Mouse (Mus musculus): ENCODE measurements around the gene Jph3.

Jph3 gene

DNA sequence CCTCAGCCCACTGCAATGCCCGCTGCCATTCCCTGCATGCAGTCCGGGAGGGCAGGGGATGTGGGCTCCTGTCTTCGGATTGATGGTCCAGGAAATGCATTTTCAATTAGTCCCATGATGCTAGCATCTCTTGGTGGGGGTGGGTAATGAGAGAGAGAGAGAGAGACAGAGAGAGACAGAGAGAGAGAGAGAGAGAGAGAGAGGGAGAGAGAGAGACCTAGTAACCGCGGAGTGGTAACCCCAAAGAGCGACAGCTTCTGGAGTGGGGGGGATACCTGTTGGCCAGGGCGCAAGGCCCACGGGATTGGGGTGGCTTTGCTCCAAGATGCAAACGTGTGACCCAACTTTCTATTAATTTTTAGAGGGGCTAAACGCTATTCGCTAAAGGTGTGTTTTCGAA, at the start of gene Jph3:
Gene Jph3 (plus strand): TSS at position 301 of the 400 bp plus-strand sequence.
- no peak for ATAC-seq (ENCODE audit: low TSS enrichment)

- no peak for ATAC-seq (ENCODE audit: low TSS enrichment)
These were observed 48.5 kb upstream of the Jph3 start for GRCm38 (mm10) chr8:121680896-121681295.

DNA sequence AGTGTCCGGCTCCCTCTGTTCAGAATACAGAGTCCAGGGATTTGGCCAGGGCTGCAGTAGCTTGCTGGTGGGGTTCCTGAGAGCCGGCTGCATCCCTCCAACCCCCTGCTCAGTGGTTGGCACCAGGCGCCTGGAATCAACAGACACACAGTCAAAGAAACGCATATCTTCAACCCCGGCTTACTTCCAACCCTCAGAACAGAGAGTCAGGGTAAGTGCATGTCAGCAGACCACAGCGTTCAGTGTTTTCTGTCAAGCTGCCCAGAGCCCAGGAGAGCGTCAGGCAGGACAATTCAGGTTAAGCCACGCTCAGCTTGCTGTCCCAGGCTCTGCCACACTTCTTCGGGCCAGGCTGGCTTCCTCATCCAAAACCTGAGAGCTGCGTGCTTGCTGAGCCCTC, 48.0 kb upstream of the Jph3 start:
- ATAC-seq (ENCODE audit: low TSS enrichment) = no peak

GRCm38 (mm10) chr8:121683083-121683832, 46.2 kb upstream of the Jph3 start:
- peak; percentile 58; the same call in 1 of the 2 replicates for ATAC-seq (ENCODE audit: low TSS enrichment)

DNA sequence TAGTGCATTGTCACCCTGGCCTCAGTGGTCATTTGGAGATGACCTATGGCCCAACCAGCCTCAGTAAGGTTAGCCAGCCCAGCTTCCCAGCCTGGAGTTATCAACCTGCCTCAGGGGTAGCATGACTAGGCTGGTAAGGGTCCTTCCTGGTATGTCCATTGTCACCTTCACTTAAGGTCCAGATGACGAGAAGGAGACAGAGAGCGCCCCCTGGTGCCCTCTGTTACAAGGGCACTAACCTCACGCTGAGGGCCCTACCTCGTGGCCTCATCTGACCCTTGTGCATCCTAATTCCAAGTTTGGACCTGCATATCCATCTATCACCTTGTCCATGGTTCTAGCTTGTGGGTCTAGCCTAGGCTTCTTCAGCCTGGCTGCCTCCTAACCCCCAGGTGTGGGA, 44.0 kb upstream of the Jph3 start:
- ATAC-seq (ENCODE audit: low TSS enrichment) = no peak

DNA sequence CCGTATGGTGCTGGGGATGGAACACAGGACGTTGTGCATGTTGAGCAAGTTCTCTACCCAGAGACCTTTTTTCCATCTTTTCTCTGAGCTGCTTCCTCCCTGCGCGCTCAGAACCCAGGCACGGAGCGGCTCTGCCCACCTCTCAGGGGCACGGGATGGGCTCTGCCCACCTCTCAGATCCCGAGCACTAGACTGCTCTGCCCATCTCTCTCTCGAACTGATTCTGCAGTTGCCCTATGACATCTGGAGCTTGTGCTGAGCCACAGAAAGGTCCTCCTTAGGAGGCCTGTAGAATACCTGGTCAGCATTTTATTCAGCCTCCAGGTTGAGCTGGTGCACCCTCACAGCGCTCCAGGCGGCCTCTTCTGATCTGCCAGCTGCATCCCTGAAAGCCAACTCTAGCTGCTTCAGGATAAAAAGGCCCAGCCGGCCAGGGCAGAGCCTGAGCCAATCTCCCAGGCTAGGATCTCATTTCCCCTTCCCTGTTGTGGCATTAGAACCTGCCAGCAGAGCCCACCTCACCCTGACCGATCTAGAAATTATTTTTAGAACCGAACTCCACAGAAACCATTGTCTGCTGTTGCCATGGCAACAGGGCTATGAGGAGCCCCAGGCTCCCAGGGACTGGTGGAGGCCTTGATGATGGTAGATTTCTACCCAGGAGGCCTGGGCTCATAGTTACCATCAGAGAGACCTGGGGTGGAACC, 41.8 kb upstream of the Jph3 start:
- peak; percentile 79 for ATAC-seq (ENCODE audit: low TSS enrichment)

DNA sequence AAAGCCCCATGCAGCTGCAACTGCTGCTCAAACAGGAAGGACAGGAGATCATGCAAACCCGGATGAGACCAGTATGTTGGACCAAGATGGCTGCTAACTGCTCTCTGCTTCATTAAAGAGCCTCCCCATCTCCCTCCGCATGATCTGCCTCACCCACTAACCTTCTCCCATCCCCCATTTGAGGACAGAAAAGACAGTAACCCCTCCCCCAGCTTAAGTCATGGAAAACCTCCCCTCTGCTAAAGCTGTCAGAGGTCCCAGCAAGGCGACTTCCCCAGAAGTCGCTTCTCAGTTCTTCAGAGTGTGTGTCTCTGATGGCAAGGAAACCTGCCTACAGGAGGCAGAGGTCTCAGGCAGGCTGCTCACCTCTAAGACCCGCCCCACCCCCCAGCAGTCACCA, 40.9 kb upstream of the Jph3 start:
- ATAC-seq (ENCODE audit: low TSS enrichment) = no peak

DNA sequence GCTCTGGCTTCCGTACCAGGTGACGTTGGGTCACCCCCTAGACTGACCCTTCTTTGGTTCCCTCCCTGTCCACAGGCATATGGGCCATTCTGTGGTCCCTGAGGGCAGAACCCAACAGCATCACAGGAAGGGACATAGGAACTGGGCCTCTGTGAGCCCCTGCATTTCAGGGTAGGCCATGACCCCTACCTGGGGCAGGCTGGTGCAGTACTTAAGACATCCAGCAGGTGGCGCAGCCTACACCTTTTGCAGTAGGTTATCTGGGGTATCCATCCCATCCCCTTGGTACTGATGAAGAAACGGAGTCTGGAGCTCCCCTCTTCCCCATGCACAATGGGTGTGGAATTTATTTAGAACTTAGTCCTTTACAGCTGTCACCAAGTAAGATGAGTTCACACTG, 35.0 kb upstream of the Jph3 start:
- 0 out of 2 replicates have a peak, but pooled peaks have one; percentile 28 for ATAC-seq (ENCODE audit: low TSS enrichment)

DNA sequence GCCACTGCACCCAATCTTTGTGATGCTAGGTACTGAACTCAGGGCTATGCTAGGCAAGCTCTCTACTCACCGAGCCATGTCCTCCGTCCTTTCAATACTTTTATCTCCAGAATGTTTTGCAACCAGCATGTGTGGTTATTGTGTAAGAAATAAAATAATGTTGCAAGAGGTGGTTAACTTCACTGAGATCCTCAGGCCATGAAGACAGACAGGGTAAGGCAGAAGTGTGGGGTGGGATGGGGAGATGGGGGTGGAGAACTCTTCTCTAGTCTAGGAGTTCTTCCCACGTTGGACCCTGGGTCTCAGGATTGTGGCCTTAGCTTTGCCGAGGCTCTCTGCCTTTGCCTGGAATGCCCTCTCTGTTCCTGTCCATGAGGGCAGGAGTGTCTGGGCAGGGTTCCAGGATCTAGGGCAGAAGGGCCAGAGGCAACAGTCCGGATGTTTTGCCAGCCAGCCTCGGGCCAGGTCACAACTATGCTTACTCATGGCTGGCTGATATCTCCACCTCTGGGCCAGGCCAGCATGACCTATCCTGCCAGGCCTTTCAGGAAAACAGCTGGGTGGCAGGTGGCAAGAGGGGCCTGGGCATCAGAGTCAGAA, 33.7 kb upstream of the Jph3 start:
- no peak for ATAC-seq (ENCODE audit: low TSS enrichment)

- ATAC-seq (ENCODE audit: low TSS enrichment) = peak; percentile 42; the same call in 1 of the 2 replicates
These were observed 31.4 kb upstream of the Jph3 start for GRCm38 (mm10) chr8:121697735-121698614.

DNA sequence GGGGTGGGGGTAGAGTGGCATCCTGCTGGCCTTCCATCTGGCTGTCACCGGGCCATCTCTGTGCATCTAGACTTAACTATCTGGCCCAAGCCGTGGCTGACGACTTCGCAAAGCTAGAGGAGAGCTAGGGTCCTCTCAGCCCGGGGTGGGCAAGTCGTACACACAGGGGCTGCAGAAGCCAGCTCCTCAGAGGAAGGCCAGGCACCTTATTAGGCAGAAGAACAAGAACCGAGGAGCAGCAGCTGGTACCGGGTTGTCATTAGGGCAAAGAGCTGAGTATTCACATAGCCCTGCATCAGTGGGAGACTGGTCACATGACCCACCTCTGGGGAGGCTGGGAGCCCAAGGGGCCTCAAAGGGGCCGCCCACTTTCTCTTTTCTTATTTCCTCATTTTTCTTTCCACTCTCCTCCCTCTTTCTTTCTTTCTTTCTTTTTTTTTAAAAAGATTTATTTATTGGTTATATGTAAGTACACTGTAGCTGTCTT, 30.8 kb upstream of the Jph3 start:
- ATAC-seq (ENCODE audit: low TSS enrichment) = no peak

GRCm38 (mm10) chr8:121699936-121700335, 29.5 kb upstream of the Jph3 start:
- ATAC-seq (ENCODE audit: low TSS enrichment) = no peak

GRCm38 (mm10) chr8:121705174-121705573, 24.2 kb upstream of the Jph3 start:
- peak; percentile 53 for ATAC-seq (ENCODE audit: low TSS enrichment)

DNA sequence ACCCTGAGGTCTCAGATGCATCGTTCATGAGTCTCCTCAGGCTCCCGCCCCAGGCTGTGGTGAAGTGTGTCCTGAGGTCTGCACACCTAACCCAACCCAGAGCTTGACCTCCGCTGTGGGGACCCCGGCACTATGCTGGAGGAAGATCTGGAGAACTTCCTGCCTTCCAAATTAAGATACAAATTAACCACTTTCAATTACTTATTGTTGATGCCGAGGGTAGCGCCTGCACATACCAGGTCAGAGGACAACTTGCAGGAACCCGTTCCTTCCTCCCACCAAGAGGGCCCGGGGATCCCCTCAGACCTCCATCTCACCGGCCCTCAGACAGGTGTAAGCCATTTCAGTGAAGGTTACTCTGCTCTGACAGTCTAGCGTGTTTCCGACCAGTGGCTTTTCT, 22.5 kb upstream of the Jph3 start:
- ATAC-seq (ENCODE audit: low TSS enrichment) = no peak

DNA sequence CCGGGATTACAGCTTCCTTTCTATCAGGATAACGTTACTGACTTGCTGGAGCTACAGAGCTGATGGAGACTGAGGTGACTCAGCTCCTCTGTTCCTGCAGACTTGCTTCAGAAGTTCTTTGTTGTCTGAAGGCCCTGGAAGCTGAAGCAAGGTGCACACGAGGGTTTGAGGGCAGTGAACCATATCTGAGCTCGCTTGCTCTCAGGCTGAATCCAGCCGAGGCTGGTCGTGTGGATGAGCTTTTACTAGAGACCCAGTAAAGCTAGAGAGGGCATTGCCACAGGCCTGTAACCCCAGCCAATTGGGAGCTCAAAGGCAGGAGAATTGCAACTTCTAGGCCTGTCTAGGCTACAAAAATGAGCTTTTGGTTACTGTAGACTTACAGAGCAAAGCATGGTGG, 21.0 kb upstream of the Jph3 start:
- ATAC-seq (ENCODE audit: low TSS enrichment) = no peak

DNA sequence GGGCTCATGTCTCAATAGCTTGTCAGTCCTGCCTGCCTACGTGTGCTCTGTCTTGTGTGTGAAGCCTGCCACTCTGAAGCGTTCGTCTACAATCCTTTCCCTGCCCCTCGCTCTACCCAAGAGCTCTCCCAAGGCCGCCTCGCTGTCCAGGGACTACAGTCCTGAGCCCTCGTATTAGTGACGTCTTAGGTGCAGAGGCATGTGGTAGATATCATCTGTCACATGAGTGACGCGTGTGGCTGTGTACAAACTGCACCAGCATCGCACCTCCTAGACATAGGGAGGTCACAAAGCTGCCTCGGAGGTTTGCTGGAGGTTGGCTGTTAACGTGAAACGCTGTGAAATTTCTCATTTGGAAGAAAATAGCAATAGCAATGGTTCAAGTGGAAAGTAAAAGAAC, 11.9 kb upstream of the Jph3 start:
- ATAC-seq (ENCODE audit: low TSS enrichment) = peak; percentile 24; the same call in 1 of the 2 replicates

DNA sequence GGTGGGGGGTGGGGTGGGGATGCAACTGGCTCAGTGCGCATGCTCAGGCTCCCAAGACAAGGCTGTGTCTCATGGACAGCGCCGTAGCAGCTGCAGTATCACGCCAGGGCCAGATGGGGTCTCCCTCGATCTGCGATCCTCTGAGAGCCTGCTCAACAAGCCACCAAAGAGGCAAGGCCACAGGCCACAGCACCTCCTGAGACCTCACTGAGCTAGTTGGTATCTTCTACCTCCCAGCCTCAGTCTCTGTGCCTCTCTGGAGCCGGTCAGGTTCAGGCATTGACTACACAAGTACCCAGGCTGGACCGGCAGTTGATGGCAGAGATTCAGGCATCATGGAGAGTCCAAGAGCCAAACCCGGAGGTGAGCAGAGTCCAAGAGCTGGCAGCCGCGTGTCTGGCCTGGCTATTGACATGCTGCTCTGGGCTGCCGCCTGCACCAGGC, 11.4 kb upstream of the Jph3 start:
- peak; percentile 92 for ATAC-seq (ENCODE audit: low TSS enrichment)

DNA sequence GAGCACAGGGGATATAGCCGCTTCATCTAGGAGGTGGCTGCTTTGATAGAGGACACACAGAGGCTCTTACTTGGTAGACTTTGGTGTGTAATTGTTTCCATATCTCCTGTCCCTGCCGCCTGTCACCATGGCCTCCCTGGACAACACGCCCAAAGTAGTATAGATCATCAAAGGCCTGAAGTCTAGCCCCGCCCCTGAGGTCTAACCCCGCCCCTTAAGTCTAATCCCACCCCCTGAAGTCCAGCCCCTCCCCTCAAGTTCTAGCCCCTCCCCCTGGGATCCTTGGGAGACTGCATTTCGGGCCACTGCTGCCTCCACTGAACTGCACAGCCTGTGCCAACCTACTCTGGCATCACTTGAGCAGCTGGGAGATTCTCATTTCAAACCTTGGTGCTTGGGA, 10.5 kb upstream of the Jph3 start:
- no peak for ATAC-seq (ENCODE audit: low TSS enrichment)

- ATAC-seq (ENCODE audit: low TSS enrichment) = no peak
These were observed 8.4 kb upstream of the Jph3 start for GRCm38 (mm10) chr8:121721072-121721471.

DNA sequence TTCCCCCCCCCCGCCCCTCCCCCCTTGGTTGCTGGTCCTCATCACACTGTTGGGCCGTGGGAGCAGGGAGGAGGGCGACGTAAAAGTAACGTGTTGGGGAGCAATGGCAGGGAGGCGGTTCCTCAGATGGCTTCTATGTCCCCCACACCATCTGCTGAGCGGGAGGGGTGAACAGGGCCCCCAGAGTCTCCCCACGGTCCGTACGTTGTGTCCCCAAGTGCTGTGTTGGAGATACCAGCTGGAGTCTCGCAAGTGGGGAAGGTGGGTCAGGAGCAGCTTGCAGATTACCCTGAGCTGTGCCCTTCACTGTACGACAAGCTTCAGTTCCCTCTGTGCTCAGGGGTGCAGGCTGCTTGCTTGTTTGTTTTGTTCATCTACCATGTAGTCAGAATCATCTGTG, 5.6 kb upstream of the Jph3 start:
- ATAC-seq (ENCODE audit: low TSS enrichment) = no peak

DNA sequence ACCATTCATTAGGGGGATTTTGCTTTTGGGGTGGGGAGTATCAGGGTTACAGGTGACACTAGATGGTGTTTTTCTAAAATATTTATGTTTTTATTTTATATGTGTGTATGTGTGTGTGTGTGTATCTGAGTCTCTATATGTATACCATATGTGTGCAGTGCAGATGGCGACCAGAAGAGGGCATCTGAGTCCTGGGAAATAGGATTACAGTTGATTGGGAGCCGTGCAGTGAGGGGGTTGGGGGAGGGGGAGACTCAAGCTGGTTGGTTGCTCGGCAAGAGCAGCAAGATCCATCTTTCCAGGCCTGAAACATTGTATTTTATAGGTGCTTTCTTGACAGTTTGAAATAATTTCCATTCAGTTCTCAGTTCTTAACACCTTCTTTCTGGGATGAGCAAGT, 2.3 kb upstream of the Jph3 start:
- no peak for ATAC-seq (ENCODE audit: low TSS enrichment)

DNA sequence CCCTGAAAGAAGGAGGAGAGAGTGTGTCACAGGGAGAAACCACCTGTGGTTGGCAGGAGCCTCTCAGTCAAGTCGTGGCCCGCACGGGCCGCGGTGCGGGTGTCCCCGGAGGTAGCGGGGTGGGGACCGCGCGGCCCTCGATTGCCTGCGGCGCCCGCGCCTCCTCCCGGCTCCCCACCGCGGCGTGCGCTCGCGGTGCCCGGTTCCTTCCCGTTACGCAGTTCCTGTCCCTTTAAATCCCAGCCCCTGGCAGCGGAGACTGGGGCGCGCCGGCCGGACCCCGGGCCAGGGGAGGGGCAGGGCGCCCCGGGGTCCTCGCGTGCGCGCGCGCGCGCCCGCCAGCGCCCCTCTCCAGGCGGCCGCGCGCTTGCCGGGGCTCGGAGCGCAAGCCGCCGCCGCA, 331 bp downstream of the Jph3 start:
- ATAC-seq (ENCODE audit: low TSS enrichment) = no peak

Data from frontal cortex, adult (tissue).